Mouse (Mus musculus) monocyte, adult 5-6 weeks (primary cell): ENCODE data around the gene Erbb4. TPM values are rescaled to one million over a fixed set of nuclear protein-coding genes. Genes with fewer than 3 reads are reported as not detected.

Experiments used
- ATAC-seq: fragments of 153-309, 156-312 bp; replicated peaks from 2 replicates; pipeline ENCODE4 v1.8.0; 2017; ENCODE audit warnings: mild to moderate bottlenecking; ENCODE audit not compliant: low TSS enrichment, insufficient number of reproducible peaks, severe bottlenecking, poor library complexity, low FRiP score
- total RNA-seq: library from RNA; stranded (forward); fragments of 200-1000, 200-491, 200-594 nt; gene quantifications from 3 replicates; pipeline ENCODE4 v1.2.3, GENCODE M21; 2017

Gene Erbb4
- total RNA-seq, 1 experiment from 2014 or later: not detected

DNA sequence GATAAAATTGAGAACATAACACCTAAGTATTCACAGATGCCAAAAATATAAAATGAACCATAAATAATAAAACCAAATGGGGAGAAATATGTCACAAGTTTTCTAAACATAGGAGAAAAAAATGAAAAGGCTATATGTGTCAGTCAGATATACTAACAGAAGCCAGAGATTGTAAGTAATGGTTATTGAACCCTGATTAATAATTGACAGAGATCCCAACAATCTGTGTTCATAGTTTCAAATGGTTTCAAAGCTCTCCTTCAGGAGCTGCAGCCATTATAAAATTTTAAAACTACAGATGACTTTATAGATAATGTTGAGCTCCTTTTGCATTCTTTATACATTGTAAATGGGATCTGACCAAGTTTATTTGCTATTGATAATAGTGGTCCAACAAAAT is 426.4 kb downstream of the Erbb4 start:
- no peak for ATAC-seq

DNA sequence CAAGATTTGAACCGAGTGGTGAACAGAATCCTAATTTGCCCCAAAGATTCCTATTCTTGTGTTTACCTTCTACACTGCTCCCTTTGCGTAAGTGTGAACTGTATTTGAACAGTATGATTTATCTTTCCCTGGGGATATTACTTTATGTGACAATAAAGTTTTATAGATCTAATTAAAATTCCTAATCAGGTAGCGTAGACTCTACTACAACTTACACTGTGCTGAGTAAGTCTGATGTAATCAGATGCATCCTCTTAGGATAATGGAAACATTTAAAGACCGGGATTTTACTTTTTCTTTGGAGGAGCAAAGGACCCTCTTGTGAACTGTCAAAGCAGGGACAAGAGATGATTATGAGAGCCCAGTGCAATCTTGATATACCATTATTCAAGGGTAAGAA is 433.2 kb downstream of the Erbb4 start:
- ATAC-seq: no peak

DNA sequence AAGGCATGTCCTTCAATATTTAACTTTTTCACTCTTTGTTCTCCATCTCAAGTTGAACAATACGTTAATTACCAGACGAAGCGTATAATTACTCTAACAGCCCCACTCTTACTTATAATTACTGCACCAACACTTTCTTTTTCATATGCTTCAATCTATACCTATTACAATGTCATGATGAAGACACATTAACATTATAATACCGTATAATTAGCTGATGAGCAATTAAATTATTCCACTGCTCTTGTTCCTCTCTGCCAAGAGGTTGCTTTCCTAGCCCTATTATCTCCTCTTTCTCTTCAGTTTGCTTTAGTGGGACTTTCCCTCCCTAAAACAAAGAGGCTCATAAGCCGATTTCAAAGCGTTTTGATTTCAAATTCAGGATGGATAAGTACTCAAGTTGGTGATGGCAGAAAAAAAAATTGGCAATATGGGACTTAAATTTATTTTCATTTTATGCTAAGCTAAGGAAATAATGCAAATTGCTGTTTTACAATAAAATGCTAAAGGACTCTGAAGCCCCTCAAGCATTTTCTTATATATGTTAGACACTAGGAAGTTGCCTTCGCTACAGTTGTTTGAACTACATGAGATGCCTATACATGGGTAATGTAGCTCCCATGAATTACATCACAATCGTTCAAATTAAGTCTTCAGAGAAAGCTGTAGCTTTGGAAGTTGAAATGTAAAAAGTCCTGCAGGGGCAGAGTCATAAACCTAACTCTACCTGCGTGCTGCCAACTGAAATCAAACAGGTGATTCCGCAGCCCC is 440.8 kb downstream of the Erbb4 start:
- no peak for ATAC-seq

DNA sequence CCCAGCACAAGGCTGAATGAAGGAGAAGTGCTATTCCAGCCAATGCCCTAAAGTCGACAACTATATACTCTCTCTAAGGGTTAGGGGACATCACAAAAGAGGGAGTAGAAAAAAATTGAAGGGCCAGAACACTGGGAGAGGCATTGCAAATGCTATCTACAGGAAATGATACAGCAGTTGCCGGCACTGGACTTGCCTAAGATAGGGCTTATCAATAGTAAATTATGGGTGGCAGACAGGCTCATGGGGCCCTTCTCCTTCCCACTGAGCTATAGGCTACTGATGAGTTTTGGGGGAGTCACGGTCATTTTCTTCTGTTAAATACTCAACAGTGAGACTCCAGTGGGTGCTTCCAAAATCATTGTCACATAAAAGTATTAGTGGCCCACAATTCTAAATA is 517.4 kb downstream of the Erbb4 start:
- ATAC-seq: no peak

DNA sequence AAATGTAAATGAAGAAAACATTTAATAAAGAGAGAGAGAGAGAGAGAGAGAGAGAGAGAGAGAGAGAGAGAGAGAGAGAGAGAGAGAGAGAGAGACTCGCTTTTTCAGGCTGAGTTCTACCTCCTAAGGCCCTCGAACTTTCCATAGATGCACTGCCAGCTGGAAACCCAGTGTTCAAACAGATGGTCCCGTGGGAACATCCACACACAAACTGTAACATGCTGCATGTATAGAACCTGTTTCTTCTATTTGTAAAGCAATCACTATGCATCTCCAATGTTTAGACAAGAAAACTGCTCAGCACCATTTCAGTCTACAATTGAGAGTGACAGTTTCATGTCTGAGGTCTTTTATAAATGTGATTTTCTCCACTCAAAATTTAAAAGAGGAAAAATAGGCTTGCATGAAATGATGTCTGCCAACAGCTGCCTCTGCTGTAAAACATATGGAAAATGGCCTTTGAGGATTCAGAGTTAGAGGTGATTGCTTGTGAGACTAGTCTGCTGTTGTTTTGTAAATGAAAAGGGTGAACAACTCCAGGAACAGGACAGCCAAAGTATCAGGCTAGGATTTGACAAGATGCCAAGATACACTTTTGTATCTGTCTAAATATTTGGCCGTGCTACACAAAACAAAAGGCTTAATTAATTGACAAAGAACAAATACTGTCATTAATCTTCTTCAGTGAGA is 533.9 kb downstream of the Erbb4 start:
- ATAC-seq: no peak

DNA sequence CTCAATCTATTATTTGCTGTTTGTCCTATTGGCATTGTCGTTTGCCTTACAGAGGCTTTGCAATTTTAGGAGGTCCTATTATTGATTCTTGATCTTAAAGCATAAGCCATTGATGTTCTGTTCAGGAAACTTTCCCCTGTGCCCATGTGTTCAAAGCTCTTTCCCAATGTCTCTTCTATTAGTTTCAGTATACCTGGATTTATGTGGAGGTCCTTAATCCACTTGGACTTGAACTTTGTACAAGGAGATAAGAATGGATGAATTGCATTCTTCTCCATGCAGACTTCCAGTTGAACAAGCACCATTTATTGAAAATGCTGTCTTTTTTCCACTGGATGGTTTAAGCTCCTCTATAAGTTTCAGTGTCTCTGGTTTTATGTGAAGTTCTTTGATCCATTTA is 536.9 kb downstream of the Erbb4 start:
- no peak for ATAC-seq

DNA sequence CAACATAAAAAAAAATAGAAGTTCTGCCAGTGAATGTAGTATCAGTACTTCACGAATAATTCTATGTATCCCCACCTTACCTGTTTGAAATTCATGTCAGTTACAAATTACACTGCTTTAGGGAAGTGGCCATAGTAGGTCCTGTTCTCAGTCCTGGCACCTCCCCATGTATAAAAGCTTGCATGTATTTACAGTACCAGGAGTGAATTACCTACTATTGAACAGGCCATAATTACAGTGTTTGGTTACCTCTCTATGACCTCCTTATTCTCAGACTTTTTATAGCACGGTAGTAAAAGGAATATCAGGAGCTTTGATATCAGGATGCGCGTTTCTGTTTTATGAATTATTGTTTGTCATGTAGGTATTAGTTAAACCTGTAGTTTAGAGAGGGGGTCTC is 564.9 kb downstream of the Erbb4 start:
- no peak for ATAC-seq

DNA sequence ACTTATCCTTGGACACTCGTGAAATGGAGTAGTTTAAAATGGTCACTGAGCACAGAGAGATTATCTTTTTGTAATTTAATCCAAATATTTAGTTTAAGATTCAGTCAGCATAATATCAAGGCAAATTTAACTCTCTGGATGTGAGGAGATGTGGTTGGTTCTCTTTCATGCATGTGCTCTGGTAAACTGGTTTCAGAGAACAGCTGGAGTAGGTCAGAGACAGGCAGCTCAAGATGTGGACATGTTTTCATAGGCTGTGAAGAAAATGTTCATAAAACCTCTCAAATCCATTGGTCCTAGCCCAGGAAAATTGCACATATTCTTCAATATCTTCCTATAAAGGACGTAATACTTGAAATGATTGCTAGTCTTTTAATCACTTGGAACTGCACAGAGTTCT is 590.0 kb downstream of the Erbb4 start:
- no peak for ATAC-seq

DNA sequence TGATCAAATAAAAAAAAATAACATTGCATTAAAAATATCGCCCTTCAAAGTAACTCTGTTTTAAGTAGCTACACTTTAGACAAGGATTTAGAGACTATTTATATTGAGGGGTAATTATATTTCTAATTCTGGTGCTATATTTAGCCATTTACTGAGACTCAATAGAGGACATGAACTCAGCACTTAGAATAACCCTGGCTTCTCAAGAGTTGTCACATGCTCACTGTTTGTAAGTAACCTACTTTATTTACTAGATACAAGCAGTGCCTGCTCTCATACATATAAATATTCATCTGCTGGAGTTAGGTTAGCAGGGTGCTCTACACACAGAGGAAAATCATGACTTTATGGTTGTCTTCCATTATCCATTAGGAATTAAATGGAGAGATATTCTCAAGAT is 604.0 kb downstream of the Erbb4 start:
- no peak for ATAC-seq

DNA sequence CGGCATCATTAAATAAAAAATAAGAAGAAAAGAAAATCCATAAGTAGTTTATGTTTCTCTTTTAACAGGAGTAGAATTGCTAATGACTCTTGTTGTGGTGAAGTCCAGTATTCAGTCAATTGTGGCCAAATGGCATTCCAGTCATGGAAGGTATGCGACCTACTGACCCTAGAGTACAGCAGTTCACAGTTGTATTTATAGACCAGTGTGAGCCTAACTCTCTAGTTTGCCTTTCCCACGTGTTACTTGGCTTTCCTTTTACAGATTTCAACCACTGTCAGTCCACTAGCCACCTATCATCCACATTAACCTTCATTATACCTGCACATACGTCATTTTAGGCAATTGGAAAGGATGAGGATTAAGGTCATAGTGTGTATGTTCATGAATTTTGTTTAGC is 606.3 kb downstream of the Erbb4 start:
- ATAC-seq: no peak

DNA sequence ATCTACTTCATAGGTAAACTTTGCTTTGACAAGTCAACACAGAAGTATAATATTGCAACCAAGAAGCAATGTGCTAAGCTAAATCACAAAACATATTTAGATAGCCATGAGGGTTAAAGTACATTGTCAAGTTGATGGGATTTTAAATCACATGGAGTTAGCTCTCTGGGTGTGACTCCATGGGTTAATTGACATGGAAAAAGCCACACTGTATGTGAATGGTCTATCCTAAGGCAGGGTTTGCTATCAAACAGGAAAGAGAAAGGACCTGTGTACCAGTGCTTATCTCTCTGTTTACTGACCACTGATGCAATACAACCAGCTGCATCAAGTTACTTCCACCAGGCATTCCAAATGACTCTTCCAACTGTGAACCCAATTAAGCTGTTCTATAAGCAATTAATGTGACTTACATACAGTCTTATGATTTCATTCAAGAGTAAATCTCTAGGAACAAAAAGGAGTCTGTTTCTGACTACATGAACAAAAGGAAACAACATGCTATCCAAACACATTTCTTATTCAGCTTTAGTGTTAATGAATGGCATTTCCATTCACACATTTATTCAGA is 641.4 kb downstream of the Erbb4 start:
- ATAC-seq: no peak

DNA sequence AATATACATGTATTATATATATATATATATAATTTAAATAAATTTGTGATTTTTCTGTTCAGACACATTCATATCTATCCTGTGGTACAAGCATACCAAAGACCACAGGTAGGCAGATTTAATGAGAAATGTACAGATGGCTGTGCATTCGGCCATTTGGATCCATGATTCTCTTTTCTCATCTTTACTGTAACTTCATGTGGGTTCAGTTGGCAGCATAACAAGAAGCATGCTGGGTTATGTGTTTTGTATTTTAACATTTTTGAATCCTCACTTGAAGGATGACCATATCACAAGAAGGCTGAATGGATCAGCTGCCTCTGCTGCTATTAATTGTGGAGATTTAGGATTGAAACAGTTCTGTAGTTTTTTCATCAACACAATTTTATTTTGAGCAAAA is 656.6 kb downstream of the Erbb4 start:
- no peak for ATAC-seq

DNA sequence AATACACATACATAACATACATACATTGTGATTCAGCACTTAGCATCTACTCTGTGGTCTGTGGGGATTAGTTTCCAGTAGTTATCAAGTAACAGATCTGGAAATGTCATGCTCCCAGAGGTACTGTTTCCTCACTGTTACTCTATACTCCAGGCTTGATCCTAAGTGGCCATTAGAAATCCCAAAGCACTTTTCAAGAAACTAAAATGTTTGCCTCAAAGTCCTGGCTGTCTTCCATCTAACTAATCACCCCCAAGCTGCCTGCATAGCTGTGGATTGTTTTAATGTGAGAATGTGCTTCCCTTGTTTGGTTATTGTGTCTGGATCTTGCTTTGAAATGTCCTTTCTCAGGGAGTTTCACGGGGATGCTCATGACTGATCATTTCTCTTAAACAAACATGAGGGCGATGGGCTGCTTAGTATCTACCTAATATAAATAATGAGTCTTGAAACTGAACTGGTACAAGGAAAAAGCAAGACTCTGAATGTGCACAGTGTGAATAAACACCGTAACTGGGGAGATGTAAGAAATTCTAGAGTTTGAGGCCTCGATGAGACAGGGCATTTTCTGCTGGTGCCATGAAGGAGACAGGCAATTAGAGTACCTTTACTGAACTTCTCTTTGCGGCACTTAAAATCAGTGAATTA is 683.4 kb downstream of the Erbb4 start:
- no peak for ATAC-seq

DNA sequence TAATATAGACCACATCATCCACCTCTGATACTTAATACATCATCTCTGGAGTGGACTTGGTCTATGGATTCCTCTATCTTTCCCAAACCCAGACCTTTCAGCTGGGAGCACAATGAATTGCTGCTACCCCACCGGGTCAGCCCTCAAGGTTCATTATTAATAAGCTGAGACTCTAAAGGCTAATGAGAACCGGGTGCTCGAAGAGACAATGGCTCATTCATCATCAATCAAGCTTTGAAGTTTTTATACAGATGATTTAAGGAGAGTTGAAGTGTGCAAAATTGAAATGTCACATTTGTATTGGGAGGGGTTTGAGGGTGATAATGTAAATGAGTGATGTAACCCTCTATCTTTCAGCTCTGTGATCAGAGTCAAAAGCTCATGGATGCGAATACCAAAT is 706.7 kb downstream of the Erbb4 start:
- ATAC-seq: no peak

DNA sequence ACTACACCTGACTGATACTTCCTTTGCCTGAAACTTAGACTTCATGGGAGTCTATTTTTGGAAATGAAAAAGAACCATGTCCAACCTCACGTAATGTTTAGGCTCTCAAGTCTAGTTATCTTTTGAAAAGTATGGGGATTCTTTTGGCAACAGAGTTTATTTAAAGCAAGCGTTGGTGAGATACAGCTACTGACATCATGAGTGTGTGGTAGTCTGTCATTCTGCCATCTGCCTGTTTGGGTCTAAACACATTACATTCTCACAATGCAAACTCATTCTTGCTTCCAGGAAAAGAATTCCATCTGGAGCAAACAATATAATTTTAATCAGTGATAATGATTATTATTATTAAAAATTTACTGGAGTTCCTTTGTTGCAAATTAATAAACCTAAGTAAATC is 736.3 kb downstream of the Erbb4 start:
- no peak for ATAC-seq

DNA sequence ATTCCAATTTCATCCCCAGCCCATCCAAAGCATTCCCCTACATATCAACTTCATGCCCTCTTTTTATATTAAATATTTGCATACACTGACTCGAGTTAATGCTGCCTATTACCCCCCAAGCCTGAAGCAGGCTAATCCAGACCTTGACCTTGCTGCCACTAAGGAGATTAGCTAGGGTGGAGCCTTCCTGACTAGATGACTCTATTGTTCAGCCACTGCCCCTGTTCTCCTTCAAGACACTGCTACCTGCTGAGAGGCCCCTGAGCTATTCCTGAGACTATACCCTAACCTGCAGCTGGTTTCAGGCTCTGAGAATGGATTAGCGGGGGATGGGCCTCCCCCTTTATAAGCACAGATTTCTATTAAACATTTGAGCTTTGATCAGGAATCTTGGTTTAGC is 774.1 kb downstream of the Erbb4 start:
- ATAC-seq: no peak

DNA sequence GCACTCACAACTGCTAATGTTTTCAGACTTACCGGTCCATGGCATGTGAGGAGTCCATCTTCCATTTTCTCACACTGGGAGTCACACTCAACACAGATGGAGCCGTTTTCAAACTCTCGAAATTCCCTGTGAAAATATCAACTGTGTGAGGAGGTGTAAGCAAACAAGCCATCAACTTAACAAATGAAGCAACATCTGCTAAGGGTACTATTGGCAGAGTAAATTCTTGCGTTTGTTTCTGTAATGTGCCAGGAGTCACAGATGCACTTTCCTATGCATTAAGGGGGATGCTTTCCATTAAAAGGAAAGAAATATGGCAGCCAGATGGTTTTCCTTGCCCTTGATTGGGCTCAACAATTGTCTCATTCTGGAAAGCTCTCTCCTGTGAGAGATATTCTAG is 802.0 kb downstream of the Erbb4 start:
- no peak for ATAC-seq

DNA sequence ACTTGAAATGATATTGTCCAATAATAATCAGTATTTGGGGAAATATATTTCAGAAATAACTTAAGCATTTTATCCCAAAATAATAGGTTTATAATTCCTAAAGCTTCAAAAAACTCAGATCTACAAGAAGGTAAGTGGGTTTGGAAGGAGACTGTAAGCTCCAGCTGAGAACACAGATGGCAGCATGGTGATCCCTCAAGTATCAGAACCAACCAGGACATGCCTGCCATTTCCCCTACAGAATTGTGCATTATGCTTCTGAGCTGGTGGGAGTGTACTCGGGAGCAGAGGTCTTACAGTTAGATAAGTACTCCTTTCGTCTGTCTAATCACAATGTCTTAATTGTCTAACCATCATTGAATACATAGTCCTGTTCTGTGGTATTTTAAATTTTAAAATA is 823.4 kb downstream of the Erbb4 start:
- no peak for ATAC-seq

DNA sequence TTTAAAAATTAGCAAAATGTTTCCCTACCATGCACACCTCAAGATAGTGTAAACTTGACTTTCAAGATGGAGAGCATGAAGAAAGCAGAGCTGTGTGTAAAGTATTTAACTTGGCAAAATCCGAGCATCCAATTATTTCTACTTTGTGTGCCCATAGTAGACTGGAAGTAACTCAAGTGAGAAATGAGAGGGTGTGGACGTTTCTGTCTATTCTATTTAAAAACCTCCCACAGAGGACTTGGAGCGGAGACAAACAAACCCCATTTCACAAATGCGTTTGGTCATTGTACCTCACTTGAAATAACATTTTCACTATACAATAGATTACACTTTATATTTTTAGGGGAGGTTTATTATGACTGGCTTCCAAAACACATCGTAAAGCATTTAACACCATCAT is 832.0 kb downstream of the Erbb4 start:
- no peak for ATAC-seq

DNA sequence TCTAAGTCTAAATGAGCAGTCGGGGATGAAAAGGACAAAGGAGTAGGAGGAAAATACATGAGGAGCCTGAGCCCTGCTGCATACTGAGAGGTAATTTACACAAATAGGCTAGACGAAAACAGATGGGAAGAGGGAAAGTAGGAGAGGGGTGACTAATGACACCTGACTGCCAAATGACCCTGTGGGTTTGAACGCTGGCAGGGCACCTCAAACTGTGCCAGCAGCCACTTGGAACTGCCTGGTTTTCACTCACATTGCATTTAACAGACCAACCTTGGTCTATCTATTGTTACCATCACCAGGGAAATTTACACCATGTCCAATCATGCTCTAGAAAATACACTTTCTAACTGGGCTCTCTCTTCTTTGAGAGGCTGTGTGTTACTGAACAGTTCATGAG is 929.3 kb downstream of the Erbb4 start:
- ATAC-seq: no peak
